In genomic region chr7:99475562-99475911, GRCm38 (mm10) we compare ENCODE assay signal across 20 mouse cellular contexts. TPM values are rescaled to one million over a fixed set of nuclear protein-coding genes. Genes with fewer than 3 reads are reported as not detected.
DNase-seq lines count a peak whose midpoint lies in the region; ATAC-seq and TF ChIP-seq lines count a peak whose summit lies in the region.
"Had no signal": no experiment of that assay in that cellular context is flagged by ENCODE, and none has a peak within 500 bp of the region (broad histone marks: within the 10 kb centered on the region; RNA-seq: fewer than 3 reads in every experiment).

No protein-coding gene starts in this region.

- H3K4me2 ChIP-seq in liver, embryonic 12.5 days, result peak overlapping the region; percentile 44; the same call in 1 of the 2 replicates
- no peak overlapping the region for H3K4me2 ChIP-seq in liver, postnatal 0 days (ENCODE audit: low read depth, low read length)
- H3K4me2 ChIP-seq in hindbrain, embryonic 11.5 days (replicated peaks; ENCODE audit: low read depth, low read length), result no peak overlapping the region
- H3K4me2 ChIP-seq in hindbrain, postnatal 0 days (ENCODE audit: low read depth, low read length), result no peak overlapping the region
- no peak overlapping the region for H3K4me2 ChIP-seq in midbrain, embryonic 15.5 days
- H3K4me2 ChIP-seq: heart, embryonic 15.5 days; hindbrain, embryonic 15.5 days; limb, embryonic 13.5 days; stomach, embryonic 15.5 days had no signal

- 36% methylated on average over 2 of the region's 2 CpGs for WGBS in liver, embryonic 12.5 days (ENCODE audit: insufficient replicate concordance)
- 70% methylated on average over 2 of the region's 2 CpGs for WGBS in liver, postnatal 0 days (ENCODE audit: insufficient replicate concordance)
- WGBS in hindbrain, embryonic 11.5 days, result 82% methylated on average over 2 of the region's 2 CpGs
- 80% methylated on average over 2 of the region's 2 CpGs for WGBS in hindbrain, postnatal 0 days
- 90% methylated on average over 2 of the region's 2 CpGs for WGBS in midbrain, embryonic 15.5 days

- H3K4me1 ChIP-seq in liver, embryonic 12.5 days, result peaks cover 68% of the 10 kb centered on the region
- peaks cover 17% of the 10 kb centered on the region for H3K4me1 ChIP-seq in liver, postnatal 0 days (ENCODE audit: insufficient read depth)
- peaks cover 3% of the 10 kb centered on the region; the same call in 1 of the 2 replicates for H3K4me1 ChIP-seq in hindbrain, embryonic 11.5 days (replicated peaks; ENCODE audit: control insufficient read depth, insufficient read depth, low read length)
- H3K4me1 ChIP-seq in hindbrain, postnatal 0 days (ENCODE audit: insufficient read depth, low read length), result 0 out of 2 replicates have a peak, but pooled peaks cover 6% of the 10 kb centered on the region
- peaks cover 30% of the 10 kb centered on the region for H3K4me1 ChIP-seq in midbrain, embryonic 15.5 days

- no peak for TF ChIP-seq EP300 in liver, postnatal 0 days (IDR thresholded peaks at IDR 0.05; ENCODE audit: low read depth)

- no peaks in the 10 kb centered on the region for H3K9me3 ChIP-seq in liver, embryonic 12.5 days (replicated peaks)
- no peaks in the 10 kb centered on the region for H3K9me3 ChIP-seq in liver, postnatal 0 days (ENCODE audit: low read length)
- H3K9me3 ChIP-seq in hindbrain, embryonic 11.5 days (ENCODE audit: control insufficient read depth, low read length), result no peaks in the 10 kb centered on the region
- H3K9me3 ChIP-seq in hindbrain, postnatal 0 days (ENCODE audit: low read length), result no peaks in the 10 kb centered on the region
- H3K9me3 ChIP-seq in midbrain, embryonic 15.5 days, result no peaks in the 10 kb centered on the region
- H3K9me3 ChIP-seq: G1E; heart, embryonic 15.5 days; hindbrain, embryonic 15.5 days; limb, embryonic 13.5 days; stomach, embryonic 15.5 days had no signal

- H3K27ac ChIP-seq in liver, embryonic 12.5 days, result peak overlapping the region; percentile 75
- H3K27ac ChIP-seq in liver, postnatal 0 days (ENCODE audit: low read depth), result no peak overlapping the region
- peak overlapping the region; percentile 80 for H3K27ac ChIP-seq in hindbrain, embryonic 11.5 days (ENCODE audit: low read depth, low read length)
- H3K27ac ChIP-seq in hindbrain, postnatal 0 days, result 0 out of 2 replicates have a peak overlapping the region, but pooled peaks have one; percentile 56
- H3K27ac ChIP-seq in midbrain, embryonic 15.5 days, result peak overlapping the region; percentile 72
- H3K27ac ChIP-seq: heart, embryonic 15.5 days; stomach, embryonic 15.5 days had no signal

- H3K36me3 ChIP-seq in liver, embryonic 12.5 days, result peaks cover 88% of the 10 kb centered on the region
- peaks cover 53% of the 10 kb centered on the region for H3K36me3 ChIP-seq in liver, postnatal 0 days (replicated peaks; ENCODE audit: insufficient read depth, low read length)
- peaks cover 19% of the 10 kb centered on the region for H3K36me3 ChIP-seq in hindbrain, embryonic 11.5 days (ENCODE audit: control insufficient read depth, insufficient read depth, low read length)
- H3K36me3 ChIP-seq in hindbrain, postnatal 0 days (ENCODE audit: insufficient read depth, low read length), result peaks cover 36% of the 10 kb centered on the region
- H3K36me3 ChIP-seq in midbrain, embryonic 15.5 days (replicated peaks), result peaks cover 39% of the 10 kb centered on the region

- TF ChIP-seq CTCF in liver, postnatal 0 days (IDR thresholded peaks at IDR 0.05; ENCODE audit: low read depth), result no peak
- TF ChIP-seq CTCF in hindbrain, postnatal 0 days (IDR thresholded peaks at IDR 0.05; ENCODE audit: low read depth), result no peak

- no peak for DNase-seq in liver, postnatal 0 days
- no peak for DNase-seq in hindbrain, embryonic 11.5 days (ENCODE audit: low spot score)
- no peak for DNase-seq in hindbrain, postnatal 0 days (ENCODE audit: low spot score)
- DNase-seq in layer of hippocampus, adult 8-10 months (ENCODE audit: low spot score in 2 of 2), result no peak
- DNase-seq in right cerebral cortex, postnatal 36 days (ENCODE audit: low spot score in 2 of 2), result no peak
- DNase-seq: adrenal gland, adult 2 months; cerebellum, adult 11 months; gastrocnemius, postnatal 36 days; kidney, adult 18-20 months; kidney, postnatal 14 days; spleen, adult 18-20 months; thymus, adult 2 months had no signal

- no peak; the same call in 1 of the 2 replicates for ATAC-seq in liver, embryonic 12.5 days
- ATAC-seq in liver, postnatal 0 days, result no peak
- peak; percentile 4; the same call in 1 of the 2 replicates for ATAC-seq in hindbrain, embryonic 11.5 days (ENCODE audit: low FRiP score)
- ATAC-seq in hindbrain, postnatal 0 days, result no peak
- no peak for ATAC-seq in midbrain, embryonic 15.5 days (replicated peaks)
- ATAC-seq: CD4-positive, CD25-positive, alpha-beta regulatory T cell, adult 4 months had no signal

- H3K9ac ChIP-seq in liver, embryonic 12.5 days, result no peak overlapping the region
- no peak overlapping the region for H3K9ac ChIP-seq in liver, postnatal 0 days (replicated peaks)
- H3K9ac ChIP-seq in hindbrain, embryonic 11.5 days (ENCODE audit: low read depth, low read length), result no peak overlapping the region
- no peak overlapping the region for H3K9ac ChIP-seq in hindbrain, postnatal 0 days (replicated peaks; ENCODE audit: low read length)
- H3K9ac ChIP-seq in midbrain, embryonic 15.5 days, result no peak overlapping the region
- H3K9ac ChIP-seq: heart, embryonic 15.5 days; hindbrain, embryonic 15.5 days; limb, embryonic 13.5 days; stomach, embryonic 15.5 days had no signal

- no peak overlapping the region for H3K4me3 ChIP-seq in liver, embryonic 12.5 days
- H3K4me3 ChIP-seq in liver, postnatal 0 days (ENCODE audit: low read depth, low read length), result no peak overlapping the region
- H3K4me3 ChIP-seq in hindbrain, embryonic 11.5 days (ENCODE audit: low read depth, low read length), result no peak overlapping the region
- H3K4me3 ChIP-seq in hindbrain, postnatal 0 days (ENCODE audit: low read length), result no peak overlapping the region
- H3K4me3 ChIP-seq in midbrain, embryonic 15.5 days, result no peak overlapping the region
- H3K4me3 ChIP-seq: heart, embryonic 15.5 days; hindbrain, embryonic 15.5 days; limb, embryonic 13.5 days; stomach, embryonic 15.5 days had no signal

- peaks cover 10% of the 10 kb centered on the region for H3K27me3 ChIP-seq in liver, embryonic 12.5 days (replicated peaks)
- H3K27me3 ChIP-seq in liver, postnatal 0 days (ENCODE audit: insufficient read depth, low read length), result no peaks in the 10 kb centered on the region
- no peaks in the 10 kb centered on the region for H3K27me3 ChIP-seq in hindbrain, embryonic 11.5 days (ENCODE audit: control insufficient read depth, insufficient read depth, low read length)
- no peaks in the 10 kb centered on the region for H3K27me3 ChIP-seq in hindbrain, postnatal 0 days (ENCODE audit: insufficient read depth, low read length)
- H3K27me3 ChIP-seq in midbrain, embryonic 15.5 days (replicated peaks), result no peaks in the 10 kb centered on the region
- H3K27me3 ChIP-seq: heart, embryonic 15.5 days; hindbrain, embryonic 15.5 days; limb, embryonic 13.5 days; stomach, embryonic 15.5 days had no signal

RNA-seq across cellular contexts. Expression of gene Rps3, which starts 8.0 kb away (rescaled TPM):
- 688 TPM in 2 replicates for polyA plus RNA-seq in liver, embryonic 12.5 days (2016; fragmentation: Nextera tagmentation; extraction: Ambion mirVana)
- 472 TPM in 2 replicates for polyA plus RNA-seq in liver, postnatal 0 days (2015; fragmentation: Nextera tagmentation; extraction: Ambion mirVana)
- 696 and 707 TPM in 2 replicates for polyA plus RNA-seq in hindbrain, embryonic 11.5 days (2014; fragmentation: Nextera tagmentation; extraction: Ambion mirVana)
- 526 and 754 TPM in 2 replicates for total RNA-seq in hindbrain, postnatal 0 days (2014; rRNA removed)
- 456 and 459 TPM in 2 replicates for polyA plus RNA-seq in hindbrain, postnatal 0 days (2015; fragmentation: Nextera tagmentation; extraction: Ambion mirVana)
- 382 and 405 TPM in 2 replicates for polyA plus RNA-seq in midbrain, embryonic 15.5 days (2015; fragmentation: Nextera tagmentation; extraction: Ambion mirVana)
- 100 to 1,000 TPM; 222 to 342 (median 280) TPM for total RNA-seq in layer of hippocampus, adult 8-10 months (2022)

RNA-seq across cellular contexts. Expression of gene Klhl35, which starts 9.7 kb away (rescaled TPM):
- polyA plus RNA-seq in liver, embryonic 12.5 days (2016; fragmentation: Nextera tagmentation; extraction: Ambion mirVana), result 0.14 and 0.32 TPM in 2 replicates
- polyA plus RNA-seq in liver, postnatal 0 days (2015; fragmentation: Nextera tagmentation; extraction: Ambion mirVana), result 0.35 and 0.37 TPM in 2 replicates
- polyA plus RNA-seq in hindbrain, embryonic 11.5 days (2014; fragmentation: Nextera tagmentation; extraction: Ambion mirVana), result 30.3 and 35.7 TPM in 2 replicates
- 2.3 and 3.3 TPM in 2 replicates for total RNA-seq in hindbrain, postnatal 0 days (2014; rRNA removed)
- 2.3 TPM in 2 replicates for polyA plus RNA-seq in hindbrain, postnatal 0 days (2015; fragmentation: Nextera tagmentation; extraction: Ambion mirVana)
- 7.1 and 7.5 TPM in 2 replicates for polyA plus RNA-seq in midbrain, embryonic 15.5 days (2015; fragmentation: Nextera tagmentation; extraction: Ambion mirVana)
- 1 to 10 TPM; 1.2 to 4.2 (median 2.5) TPM for total RNA-seq in layer of hippocampus, adult 8-10 months (2022)
- total RNA-seq: G1E; gastrocnemius, postnatal 36 days had no signal
- polyA plus RNA-seq: CD4-positive, CD25-positive, alpha-beta regulatory T cell, adult 4 months; G1E had no signal

RNA-seq across cellular contexts. Expression of gene Arrb1, which starts 59.7 kb away (rescaled TPM):
- 134 and 136 TPM in 2 replicates for polyA plus RNA-seq in liver, embryonic 12.5 days (2016; fragmentation: Nextera tagmentation; extraction: Ambion mirVana)
- 20.1 and 21.8 TPM in 2 replicates for polyA plus RNA-seq in liver, postnatal 0 days (2015; fragmentation: Nextera tagmentation; extraction: Ambion mirVana)
- polyA plus RNA-seq in hindbrain, embryonic 11.5 days (2014; fragmentation: Nextera tagmentation; extraction: Ambion mirVana), result 4.5 and 5.4 TPM in 2 replicates
- total RNA-seq in hindbrain, postnatal 0 days (2014; rRNA removed), result 106 and 113 TPM in 2 replicates
- 13.5 and 13.7 TPM in 2 replicates for polyA plus RNA-seq in hindbrain, postnatal 0 days (2015; fragmentation: Nextera tagmentation; extraction: Ambion mirVana)
- 20.1 and 20.3 TPM in 2 replicates for polyA plus RNA-seq in midbrain, embryonic 15.5 days (2015; fragmentation: Nextera tagmentation; extraction: Ambion mirVana)
- total RNA-seq in layer of hippocampus, adult 8-10 months (2022), result 100 to 1,000 TPM; 138 to 175 (median 160) TPM
